Mouse (Mus musculus) CD4-positive helper T cell, adult 2 months (primary cell): ENCODE results near the gene Ccdc183.

Experiments
- DNase-seq: peaks from one replicate; pipeline ENCODE4 v3.0.0-alpha.2; 2012; ENCODE audit warnings: low read depth, missing footprints, low spot score

Gene Ccdc183

GRCm38 (mm10) chr2:25607761-25608622 lies 9.5 kb downstream of the Ccdc183 start, which contains the start of gene Rabl6:
Gene Rabl6 (minus strand): TSS chr2:25608521.
- DNase-seq = peak; percentile 91

- DNase-seq = no peak
Measured at GRCm38 (mm10) chr2:25602526-25602925, 15.0 kb downstream of the Ccdc183 start.

- no peak for DNase-seq
Measured at GRCm38 (mm10) chr2:25600037-25600436, 17.4 kb downstream of the Ccdc183 start.

- DNase-seq = no peak
Measured at GRCm38 (mm10) chr2:25598749-25599148, 18.7 kb downstream of the Ccdc183 start.

GRCm38 (mm10) chr2:25596765-25597510 lies 20.5 kb downstream of the Ccdc183 start:
- DNase-seq = no peak

- peak; percentile 30 for DNase-seq
Measured at GRCm38 (mm10) chr2:25591863-25592262, 25.6 kb downstream of the Ccdc183 start.

- DNase-seq = no peak
Measured at GRCm38 (mm10) chr2:25588227-25588907, 29.1 kb downstream of the Ccdc183 start.

- DNase-seq = no peak
Measured at GRCm38 (mm10) chr2:25587290-25587689, 30.2 kb downstream of the Ccdc183 start.

GRCm38 (mm10) chr2:25585601-25586000 lies 31.9 kb downstream of the Ccdc183 start:
- no peak for DNase-seq

GRCm38 (mm10) chr2:25584856-25585255 lies 32.6 kb downstream of the Ccdc183 start:
- no peak for DNase-seq

- no peak for DNase-seq
Measured at GRCm38 (mm10) chr2:25584152-25584551, 33.3 kb downstream of the Ccdc183 start.

- no peak for DNase-seq
Measured at GRCm38 (mm10) chr2:25583571-25583970, 33.9 kb downstream of the Ccdc183 start.

- DNase-seq = no peak
Measured at GRCm38 (mm10) chr2:25583120-25583481, 34.4 kb downstream of the Ccdc183 start.

- no peak for DNase-seq
Measured at GRCm38 (mm10) chr2:25582466-25583119, 34.9 kb downstream of the Ccdc183 start.

GRCm38 (mm10) chr2:25581901-25582301 lies 35.6 kb downstream of the Ccdc183 start:
- DNase-seq = no peak

GRCm38 (mm10) chr2:25581294-25581864 lies 36.1 kb downstream of the Ccdc183 start, which contains the start of gene Ajm1:
Gene Ajm1 (minus strand): TSS chr2:25581757.
- DNase-seq = peak; percentile 77

- no peak for DNase-seq
Measured at GRCm38 (mm10) chr2:25580621-25581101, 36.8 kb downstream of the Ccdc183 start.

- peak; percentile 74 for DNase-seq
Measured at GRCm38 (mm10) chr2:25579737-25580460, 37.6 kb downstream of the Ccdc183 start.

GRCm38 (mm10) chr2:25578796-25579736 lies 38.4 kb downstream of the Ccdc183 start:
- DNase-seq = peak; percentile 37
